Mouse (Mus musculus) myocyte (in vitro differentiated cells): ENCODE results near the gene Foxc2. TPM values are rescaled to one million over a fixed set of nuclear protein-coding genes. Genes with fewer than 3 reads are reported as not detected.
A peak's percentile ranks its signal among the peaks of the same experiment; 100 is the strongest.

Experiments used
- H3K27me3 ChIP-seq: one replicate; pipeline ENCODE4 v1.6.1; 2011; ENCODE audit not compliant: control insufficient read depth, insufficient read depth, insufficient read length
- H3K36me3 ChIP-seq: one replicate; pipeline ENCODE4 v1.6.1; 2011; ENCODE audit not compliant: control insufficient read depth, insufficient read depth
- H3K4me2 ChIP-seq: one replicate; pipeline ENCODE4 v1.6.1; 2011; ENCODE audit warnings: low read depth, control low read depth
- H3K4me3 ChIP-seq: one replicate; pipeline ENCODE4 v1.5.1; 2011; ENCODE audit warnings: mild to moderate bottlenecking, control low read depth, moderate library complexity
- H3K79me2 ChIP-seq: one replicate; pipeline ENCODE4 v1.6.1; 2011; ENCODE audit not compliant: control insufficient read depth, insufficient read depth
- H3ac ChIP-seq: one replicate; pipeline ENCODE4 v1.6.1; 2011; ENCODE audit not compliant: control insufficient read depth, insufficient read length
- CEBPB ChIP-seq: IDR thresholded peaks from 2 replicates; pipeline ENCODE4 v1.6.1; 2011; ENCODE audit warnings: mild to moderate bottlenecking, moderate library complexity; ENCODE audit not compliant: poor library complexity, insufficient read depth, severe bottlenecking
- E2F4 ChIP-seq: IDR thresholded peaks from one replicate; pipeline ENCODE4 v1.6.1; 2011; ENCODE audit warnings: mild to moderate bottlenecking, control low read depth, moderate library complexity; ENCODE audit not compliant: insufficient read depth
- MAX ChIP-seq: IDR thresholded peaks from one replicate; pipeline ENCODE4 v1.6.1; 2011; ENCODE audit warnings: low read depth, mild to moderate bottlenecking, control low read depth
- MYOD1 ChIP-seq, 3 experiments: IDR thresholded peaks; one replicate each; pipeline ENCODE4 v1.6.1; 2011; ENCODE audit warnings: control low read depth in 2 of 3, low read depth in 2 of 3, mild to moderate bottlenecking in 2 of 3, moderate library complexity in 1 of 3; ENCODE audit not compliant: insufficient read length in 2 of 3, control insufficient read depth in 1 of 3
- MYOG ChIP-seq, 3 experiments: IDR thresholded peaks; one replicate each; pipeline ENCODE4 v1.6.1; 2011; ENCODE audit warnings: control low read depth in 2 of 3, low read depth in 2 of 3, mild to moderate bottlenecking in 2 of 3; ENCODE audit not compliant: insufficient read length in 2 of 3, control insufficient read depth in 1 of 3, insufficient read depth in 1 of 3
- POLR2A ChIP-seq: IDR thresholded peaks from one replicate; pipeline ENCODE4 v1.6.1; 2011; ENCODE audit warnings: low read depth, mild to moderate bottlenecking, control low read depth, moderate library complexity; ENCODE audit not compliant: insufficient read length
- POLR2AphosphoS2 ChIP-seq: IDR thresholded peaks from one replicate; pipeline ENCODE4 v1.6.1; 2011; ENCODE audit warnings: low read depth, control low read depth; ENCODE audit not compliant: insufficient read length
- REST ChIP-seq: IDR thresholded peaks from one replicate; pipeline ENCODE4 v1.6.1; 2011; ENCODE audit warnings: mild to moderate bottlenecking, control low read depth, moderate library complexity; ENCODE audit not compliant: insufficient read depth, insufficient read length
- SRF ChIP-seq: IDR thresholded peaks from one replicate; pipeline ENCODE4 v1.6.1; 2011; ENCODE audit warnings: low read depth; ENCODE audit not compliant: control insufficient read depth, insufficient read length
- TCF12 ChIP-seq: IDR thresholded peaks from one replicate; pipeline ENCODE4 v1.6.1; 2011; ENCODE audit warnings: mild to moderate bottlenecking, control low read depth; ENCODE audit not compliant: poor library complexity, insufficient read depth, severe bottlenecking
- TCF3 ChIP-seq: IDR thresholded peaks from one replicate; pipeline ENCODE4 v1.6.1; 2011; ENCODE audit warnings: low read depth, control low read depth; ENCODE audit not compliant: insufficient read length
- USF1 ChIP-seq: IDR thresholded peaks from one replicate; pipeline ENCODE4 v1.6.1; 2011; ENCODE audit warnings: low read depth, mild to moderate bottlenecking, control low read depth, moderate library complexity
- polyA plus RNA-seq: library from polyadenylated mRNA; unstranded; fragments of >200 nt; fragmentation: generic; extraction: Trizol; gene quantifications from one replicate; pipeline ENCODE4 v1.2.1, GENCODE M21; 2012; ENCODE audit warnings: missing spikeins

Foxc2 gene
- polyA plus RNA-seq, 1 experiment, result 7.3 TPM

DNA sequence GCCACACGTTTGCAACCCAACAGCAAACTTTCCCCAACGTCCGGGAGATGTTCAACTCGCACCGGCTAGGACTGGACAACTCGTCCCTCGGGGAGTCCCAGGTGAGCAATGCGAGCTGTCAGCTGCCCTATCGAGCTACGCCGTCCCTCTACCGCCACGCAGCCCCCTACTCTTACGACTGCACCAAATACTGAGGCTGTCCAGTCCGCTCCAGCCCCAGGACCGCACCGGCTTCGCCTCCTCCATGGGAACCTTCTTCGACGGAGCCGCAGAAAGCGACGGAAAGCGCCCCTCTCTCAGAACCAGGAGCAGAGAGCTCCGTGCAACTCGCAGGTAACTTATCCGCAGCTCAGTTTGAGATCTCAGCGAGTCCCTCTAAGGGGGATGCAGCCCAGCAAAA, 1.9 kb downstream of the Foxc2 start:
- Histone ChIP-seq H3K36me3 (no peaks in the 10 kb centered on the region), H3K79me2 (peaks cover 39% of the 10 kb centered on the region), H3K4me3 (peak overlapping the region; percentile 82), H3K4me2 (peak overlapping the region; percentile 98), H3ac (peak overlapping the region; percentile 78), H3K27me3 (no peaks in the 10 kb centered on the region)
- no peak for TF ChIP-seq E2F4
- no peak for TF ChIP-seq REST
- TF ChIP-seq CEBPB, result no peak
- TF ChIP-seq USF1, result no peak
- TF ChIP-seq MYOD1 (IDR thresholded peaks at IDR 0.05; ENCODE audit: control insufficient read depth in 1 of 3, insufficient read length in 2 of 3, low read depth in 2 of 3), result no peak
- no peak for TF ChIP-seq POLR2A
- TF ChIP-seq POLR2AphosphoS2, result no peak
- no peak for TF ChIP-seq MAX
- TF ChIP-seq MYOG (IDR thresholded peaks at IDR 0.05; ENCODE audit: control insufficient read depth in 1 of 3, insufficient read depth in 1 of 3, insufficient read length in 2 of 3, low read depth in 2 of 3), result no peak
- TF ChIP-seq SRF, result no peak
- TF ChIP-seq TCF3, result no peak

DNA sequence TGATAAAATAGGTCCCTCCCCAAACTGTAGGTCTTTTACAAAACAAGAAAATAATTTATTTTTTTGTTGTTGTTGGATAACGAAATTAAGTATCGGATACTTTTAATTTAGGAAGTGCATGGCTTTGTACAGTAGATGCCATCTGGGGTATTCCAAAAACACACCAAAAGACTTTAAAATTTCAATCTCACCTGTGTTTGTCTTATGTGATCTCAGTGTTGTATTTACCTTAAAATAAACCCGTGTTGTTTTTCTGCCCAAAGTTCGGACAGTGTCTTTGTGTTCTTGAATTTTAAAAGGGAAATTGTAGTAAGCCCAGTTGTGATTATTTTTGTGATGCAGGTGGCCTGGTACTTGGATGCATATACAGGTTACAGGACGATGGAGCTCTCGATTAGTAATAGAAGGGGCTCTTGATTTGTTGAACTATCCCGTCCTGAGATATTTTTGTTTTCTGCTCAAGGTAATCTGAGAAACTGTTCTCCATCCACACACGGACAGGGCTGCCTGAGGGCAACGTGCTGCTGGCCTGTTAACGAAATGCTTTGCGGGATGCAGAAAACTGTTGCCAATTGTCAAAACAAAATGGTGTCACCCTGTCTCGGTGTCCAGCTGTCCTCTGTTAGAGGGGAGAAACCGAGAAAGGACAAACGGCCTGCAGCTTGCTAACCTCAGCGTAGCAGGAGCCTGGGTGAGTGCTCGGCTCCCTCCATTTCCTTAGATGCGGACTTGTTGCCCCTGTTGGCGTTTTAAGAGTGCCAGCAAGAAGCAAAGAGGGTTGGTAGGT, 2.9 kb downstream of the Foxc2 start:
- H3K79me2 ChIP-seq, result peaks cover 39% of the 10 kb centered on the region
- no peaks in the 10 kb centered on the region for H3K36me3 ChIP-seq
- TF ChIP-seq USF1 (no peak), TCF3 (no peak), TCF12 (no peak), CEBPB (no peak), MYOG (IDR thresholded peaks at IDR 0.05; ENCODE audit: control insufficient read depth in 1 of 3, insufficient read depth in 1 of 3, insufficient read length in 2 of 3, low read depth in 2 of 3) (no peak)
- H3K4me3 ChIP-seq, result peak overlapping the region; percentile 82
- H3K27me3 ChIP-seq, result no peaks in the 10 kb centered on the region
- peak overlapping the region; percentile 98 for H3K4me2 ChIP-seq
- H3ac ChIP-seq, result no peak overlapping the region

DNA sequence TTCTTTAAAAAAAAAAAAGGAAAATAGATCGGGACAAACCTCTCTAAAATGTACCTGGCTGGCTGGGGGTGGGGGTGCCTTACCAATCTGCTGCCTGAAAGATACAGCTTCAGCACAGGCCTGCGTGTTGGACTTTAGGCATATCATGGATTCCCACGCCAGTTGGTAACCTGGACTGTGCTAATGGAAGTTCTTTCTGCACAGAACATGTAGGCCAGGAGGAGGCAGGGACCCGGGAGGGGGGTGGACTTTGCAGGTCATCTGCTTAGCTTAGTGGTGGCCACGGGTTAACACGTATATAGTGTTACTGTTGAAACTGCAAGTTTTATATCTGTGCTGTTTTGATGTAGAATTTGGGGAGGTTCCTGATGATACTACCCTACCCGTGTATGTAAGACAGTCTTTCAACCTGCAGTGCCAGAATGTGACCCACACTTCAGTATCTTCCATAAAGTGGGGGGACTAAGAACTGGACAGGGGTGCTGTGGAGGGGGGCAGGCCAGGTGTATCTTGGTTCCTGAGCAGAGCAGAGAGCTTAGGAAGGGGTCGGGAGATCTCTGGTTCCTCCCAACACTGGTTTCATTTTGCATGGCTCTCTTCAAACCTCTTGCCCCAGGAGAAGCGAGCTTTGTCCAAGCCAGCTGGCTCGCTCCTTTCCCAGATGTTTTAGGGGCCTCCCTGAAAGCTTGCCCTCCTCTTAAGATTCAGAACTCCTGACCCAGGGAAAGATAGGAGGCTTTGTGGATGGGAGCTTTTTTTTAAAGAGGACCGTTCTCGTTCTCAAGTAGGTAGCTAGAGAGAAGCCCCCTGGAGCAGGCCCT, 3.9 kb downstream of the Foxc2 start:
- TF ChIP-seq USF1, result no peak
- no peak for TF ChIP-seq POLR2AphosphoS2
- TF ChIP-seq REST, result no peak
- no peak for TF ChIP-seq POLR2A
- TF ChIP-seq MYOD1 (IDR thresholded peaks at IDR 0.05; ENCODE audit: control insufficient read depth in 1 of 3, insufficient read length in 2 of 3, low read depth in 2 of 3), result no peak
- no peak for TF ChIP-seq TCF3
- no peak for TF ChIP-seq MYOG (IDR thresholded peaks at IDR 0.05; ENCODE audit: control insufficient read depth in 1 of 3, insufficient read depth in 1 of 3, insufficient read length in 2 of 3, low read depth in 2 of 3)
- TF ChIP-seq TCF12, result no peak
- TF ChIP-seq SRF, result no peak
- no peak for TF ChIP-seq E2F4
- no peak for TF ChIP-seq MAX
- no peak for TF ChIP-seq CEBPB
- no peaks in the 10 kb centered on the region for H3K36me3 ChIP-seq
- H3K79me2 ChIP-seq, result peaks cover 39% of the 10 kb centered on the region

DNA sequence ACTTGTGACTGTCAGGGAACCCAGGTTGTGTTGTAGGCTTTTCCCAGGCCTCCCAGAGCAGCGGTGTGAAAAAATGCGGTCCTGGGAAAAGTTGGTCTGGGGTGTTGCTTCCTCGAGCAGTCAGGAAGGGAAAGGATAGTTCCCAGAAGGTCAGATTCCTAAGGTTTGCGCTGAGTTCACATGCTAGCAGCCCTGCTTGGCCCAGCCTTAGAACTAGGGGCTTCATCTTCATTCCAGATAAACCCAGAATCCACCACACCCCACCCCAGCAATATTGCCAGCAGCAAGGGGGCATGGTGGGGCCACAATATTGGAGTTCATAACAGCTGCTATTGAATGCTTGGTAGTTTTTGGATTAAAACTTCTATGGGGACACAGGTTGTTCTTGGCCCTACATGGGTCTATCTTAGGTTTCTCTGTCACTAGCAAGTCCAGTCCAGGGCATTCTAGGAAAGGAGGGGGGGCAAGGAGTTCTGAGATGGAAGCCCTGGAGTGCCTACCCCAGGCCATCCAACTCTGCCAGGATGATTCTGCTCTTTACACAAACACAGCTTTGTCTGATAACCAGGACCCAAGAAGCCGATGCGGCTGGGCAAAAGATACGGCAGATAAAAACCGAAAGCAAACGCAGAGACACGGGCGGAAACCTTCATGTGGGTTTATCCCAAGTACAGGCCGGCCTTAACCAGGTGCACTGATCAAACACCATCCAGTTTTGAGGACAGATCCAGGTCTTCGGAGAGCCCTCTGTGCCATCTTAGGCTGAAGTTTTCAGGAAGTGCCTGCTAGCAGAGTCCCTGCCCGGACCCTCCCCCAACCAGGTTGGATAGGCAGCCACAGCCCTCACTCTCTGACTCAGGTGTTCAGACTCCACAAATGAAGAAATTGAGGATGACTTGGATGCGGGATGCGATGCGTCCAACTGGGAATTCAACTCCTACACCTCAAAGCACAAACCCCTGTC, 4.8 kb downstream of the Foxc2 start:
- H3K27me3 ChIP-seq, result no peaks in the 10 kb centered on the region

More for the DNA sequence above, 3.9 kb downstream of the Foxc2 start:
- peak overlapping the region; percentile 82 for H3K4me3 ChIP-seq
- no peaks in the 10 kb centered on the region for H3K27me3 ChIP-seq
- no peak overlapping the region for H3ac ChIP-seq
- H3K4me2 ChIP-seq, result peak overlapping the region; percentile 98

More for the DNA sequence above, 4.8 kb downstream of the Foxc2 start:
- Histone ChIP-seq H3K36me3 (no peaks in the 10 kb centered on the region), H3ac (no peak overlapping the region), H3K4me2 (peak overlapping the region; percentile 98), H3K79me2 (peaks cover 39% of the 10 kb centered on the region), H3K4me3 (peak overlapping the region; percentile 82)
- TF ChIP-seq REST (no peak), SRF (no peak), MYOD1 (IDR thresholded peaks at IDR 0.05; ENCODE audit: control insufficient read depth in 1 of 3, insufficient read length in 2 of 3, low read depth in 2 of 3) (no peak), TCF3 (no peak), E2F4 (no peak), USF1 (no peak), TCF12 (no peak), CEBPB (no peak), MYOG (IDR thresholded peaks at IDR 0.05; ENCODE audit: control insufficient read depth in 1 of 3, insufficient read depth in 1 of 3, insufficient read length in 2 of 3, low read depth in 2 of 3) (no peak), POLR2A (no peak), POLR2AphosphoS2 (no peak), MAX (no peak)
